Mouse (Mus musculus) subcutaneous adipose tissue, adult 2 months (tissue): Measurements from ENCODE around the gene Nsd2. TPM values are rescaled to one million over a fixed set of nuclear protein-coding genes. Genes with fewer than 3 reads are reported as not detected.

Source experiments
- polyA plus RNA-seq: library from polyadenylated mRNA; depleted of rRNA; stranded (reverse); fragments of >200 nt; gene quantifications from 2 replicates; pipeline ENCODE4 v1.2.3, GENCODE M21; 2012; ENCODE audit warnings: low replicate concordance; rRNA removed

The Nsd2 gene
- 8.7 and 14.2 TPM in 2 replicates for polyA plus RNA-seq

DNA sequence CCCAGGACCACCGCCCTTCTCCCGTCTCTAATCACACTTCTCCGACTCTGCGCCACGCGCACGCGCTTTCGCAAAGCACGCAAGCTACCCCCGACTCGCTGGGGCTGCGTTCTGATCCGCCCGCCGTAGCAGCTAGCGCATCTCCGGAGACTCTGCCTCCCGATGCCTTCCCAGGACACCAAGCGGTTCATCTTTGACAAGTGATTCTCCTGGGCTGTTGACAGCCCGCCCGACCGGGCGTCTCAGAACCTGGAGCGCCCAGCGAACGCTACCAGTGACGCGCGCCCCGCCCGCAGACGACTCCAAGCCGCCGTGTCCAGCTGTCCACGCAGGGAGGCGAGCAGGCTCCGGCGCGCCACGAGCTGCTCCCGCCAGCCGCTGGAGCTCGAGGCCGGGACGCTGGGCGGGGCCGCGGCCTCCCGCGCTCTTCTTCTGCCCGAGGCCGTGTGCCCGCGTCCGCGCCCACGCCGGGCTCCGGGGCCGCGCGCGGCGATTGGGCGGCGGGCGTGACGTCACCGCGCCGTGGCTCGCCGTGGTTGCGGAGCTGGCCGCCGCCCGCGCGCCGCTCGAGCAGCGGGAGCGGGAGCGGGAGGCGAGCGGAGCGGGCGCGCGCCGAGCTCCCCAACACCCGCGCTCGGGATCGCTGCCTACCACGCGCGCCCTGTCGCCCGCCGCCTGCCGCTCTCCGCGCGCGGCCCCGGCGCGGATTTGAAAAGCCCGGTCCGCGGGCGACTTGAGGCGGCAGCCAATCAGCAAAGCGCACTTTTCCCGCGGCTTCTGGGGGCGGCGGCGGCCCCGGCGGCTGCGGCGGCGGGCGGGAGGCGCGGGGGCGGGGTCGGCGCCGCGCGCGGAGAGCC lies at the start of gene Nsd2:
Gene Nsd2, plus strand, starts transcription at position 850 of the 857 bp plus-strand sequence.

DNA sequence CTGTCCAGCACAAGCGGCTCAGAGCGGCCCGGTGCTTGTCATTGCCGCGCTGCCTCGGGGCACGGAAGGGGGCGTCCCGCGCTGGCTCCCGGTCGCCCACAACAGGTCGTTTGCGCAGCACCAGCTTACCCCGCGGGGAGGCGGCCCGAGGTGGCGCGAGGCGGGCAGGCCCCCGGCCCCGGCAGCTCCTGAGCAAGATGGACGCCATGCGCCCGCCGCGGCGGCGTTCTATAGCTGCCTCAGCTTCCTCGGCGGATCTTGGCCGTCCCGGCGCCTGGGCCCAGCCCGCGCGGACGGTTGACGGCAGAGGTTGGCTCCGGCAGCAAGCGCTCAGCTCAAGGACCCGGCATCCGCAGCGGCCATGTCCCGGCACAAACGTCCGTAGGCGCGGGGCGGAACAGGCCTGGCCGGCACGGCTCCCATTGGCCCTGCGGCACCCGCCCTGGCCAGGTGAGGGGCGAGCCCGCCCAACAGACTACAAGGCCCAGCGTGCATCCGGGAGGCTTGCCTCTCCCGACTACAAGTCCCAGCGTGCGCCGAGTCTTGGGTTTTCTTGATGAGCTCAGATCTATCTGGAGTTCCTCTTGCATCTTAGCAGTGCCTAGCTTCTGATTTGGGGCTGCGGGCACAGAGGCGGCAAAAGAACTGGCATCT lies 38.1 kb upstream of the Nsd2 start, which contains the start of gene Letm1:
Gene Letm1, minus strand, starts transcription at position 473 of the 654 bp plus-strand sequence.

DNA sequence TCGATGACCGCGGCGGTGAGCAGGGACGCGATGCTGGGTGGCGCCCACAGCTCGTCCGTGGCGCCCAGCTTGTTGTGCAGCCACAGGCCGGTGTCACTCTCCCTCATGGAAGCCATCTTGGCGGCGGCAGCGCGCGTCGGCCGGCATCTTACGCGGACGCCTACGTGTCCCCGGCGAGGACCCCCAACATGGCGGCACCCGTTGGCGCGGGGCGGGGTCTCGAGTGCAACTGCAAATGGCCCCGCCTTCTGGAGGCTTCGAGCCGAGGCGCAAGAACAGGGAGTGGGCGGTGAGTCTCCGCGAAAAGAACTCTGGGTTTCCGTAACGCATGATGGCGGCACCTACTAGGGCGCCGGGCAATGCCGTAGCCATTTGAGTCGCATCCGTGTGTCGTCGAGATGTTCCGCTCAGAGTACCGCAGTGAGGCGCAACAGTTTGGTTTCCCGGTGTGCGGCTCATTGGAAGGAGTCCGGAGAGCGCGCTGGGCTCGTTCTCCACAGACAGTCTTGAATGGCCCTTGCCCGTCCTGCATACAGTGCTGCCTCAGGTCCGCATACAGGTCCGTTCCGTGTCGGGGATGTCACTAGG lies 115.7 kb downstream of the Nsd2 start, which contains the start of gene Nelfa:
Gene Nelfa, minus strand, starts transcription at position 294 of the 588 bp plus-strand sequence.

Other genes with a start within 250 kb of the Nsd2 start
- gene Fam53a, start 191.1 kb upstream of the Nsd2 start, polyA plus RNA-seq, result 23.2 and 52.2 TPM in 2 replicates
- 0.62 and 1.5 TPM in 2 replicates for gene Gm9903, start 190.8 kb upstream of the Nsd2 start, polyA plus RNA-seq
- gene Slbp, start 168.2 kb upstream of the Nsd2 start, polyA plus RNA-seq, result 14.5 and 22.2 TPM in 2 replicates
- 5.7 and 17.8 TPM in 2 replicates for gene Tacc3, start 162.6 kb upstream of the Nsd2 start, polyA plus RNA-seq
- 48.7 and 52.6 TPM in 2 replicates for gene Tmem129, start 162.3 kb upstream of the Nsd2 start, polyA plus RNA-seq
- 11.1 and 19.3 TPM in 2 replicates for gene Fgfr3, start 99.1 kb upstream of the Nsd2 start, polyA plus RNA-seq
- 69.1 and 73.2 TPM in 2 replicates for gene Letm1, start 37.9 kb upstream of the Nsd2 start, polyA plus RNA-seq
- gene Nelfa, start 115.7 kb downstream of the Nsd2 start, polyA plus RNA-seq, result 22.3 and 45.2 TPM in 2 replicates
- 10.6 and 34.8 TPM in 2 replicates for gene Gm1673, start 162.7 kb downstream of the Nsd2 start, polyA plus RNA-seq
- 42.8 and 76.2 TPM in 2 replicates for gene Nat8l, start 175.3 kb downstream of the Nsd2 start, polyA plus RNA-seq